Mouse (Mus musculus) ES-Bruce4 (cell line): ENCODE data around the gene Ccdc80.

Source experiments
- CTCF ChIP-seq: IDR thresholded peaks from one replicate; pipeline ENCODE4 v1.8.1; 2011; ENCODE audit warnings: low read depth, low read length
- POLR2A ChIP-seq: IDR thresholded peaks from one replicate; pipeline ENCODE4 v1.8.1; 2011; ENCODE audit warnings: low read length; ENCODE audit not compliant: insufficient read depth

DNA sequence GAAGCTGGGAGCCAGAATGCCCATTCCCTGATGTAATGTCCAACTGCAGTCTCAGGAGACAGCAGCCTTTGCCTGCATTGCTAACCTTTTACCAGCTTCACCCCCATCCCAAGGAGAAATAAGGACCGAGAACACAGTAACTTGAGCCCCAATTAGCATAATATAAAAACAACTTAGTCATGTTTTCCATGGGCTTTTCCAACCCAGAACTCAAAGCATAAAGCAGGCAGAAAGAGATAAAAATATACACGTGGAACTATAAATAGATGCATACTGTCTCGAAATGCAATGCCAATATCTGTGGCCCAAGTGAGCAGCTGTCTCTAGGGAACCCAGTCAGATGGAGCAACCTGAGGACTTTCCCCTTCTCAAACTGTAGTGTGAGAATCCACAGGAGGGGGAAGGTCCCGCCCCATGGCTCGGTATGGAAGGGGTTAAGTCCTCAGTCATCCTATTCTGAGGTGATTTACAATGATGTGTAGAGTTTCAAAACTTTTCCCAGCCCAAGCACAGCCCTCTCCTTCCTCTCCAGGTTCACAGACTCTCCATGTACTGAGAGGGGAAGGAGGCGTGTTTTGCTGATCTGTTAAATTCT is at the start of gene Ccdc80:
- TF ChIP-seq CTCF (no peak), POLR2A (no peak)
